Mouse (Mus musculus) layer of hippocampus, adult 11-12 months (tissue): ENCODE measurements around the gene Olfm1.

Source experiments
- DNase-seq: peaks from one replicate; pipeline ENCODE4 v3.0.0; 2022; ENCODE audit warnings: low spot score

Gene Olfm1

DNA sequence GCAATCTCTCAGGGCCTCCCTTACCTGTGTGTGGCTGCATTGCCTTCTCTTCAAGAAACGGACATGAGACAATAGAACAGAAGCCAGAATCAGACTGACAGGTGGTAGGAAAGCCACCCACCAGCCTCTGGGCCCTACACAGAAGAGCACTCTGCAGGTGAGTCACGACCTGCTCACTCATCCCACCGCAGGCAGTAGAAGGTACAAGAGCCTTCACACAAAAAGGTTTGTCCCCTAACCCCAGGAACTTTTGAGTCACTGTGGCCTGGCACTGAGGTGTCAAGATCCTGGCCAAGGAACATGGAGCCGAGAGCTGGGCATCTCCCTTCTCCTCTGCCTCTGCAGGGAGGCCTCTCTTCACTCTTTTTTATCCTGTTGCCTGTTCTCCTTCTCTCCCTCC is 42.3 kb downstream of the Olfm1 start:
- DNase-seq = no peak

GRCm38 (mm10) chr2:28236447-28236846 is 43.7 kb downstream of the Olfm1 start:
- DNase-seq = no peak

DNA sequence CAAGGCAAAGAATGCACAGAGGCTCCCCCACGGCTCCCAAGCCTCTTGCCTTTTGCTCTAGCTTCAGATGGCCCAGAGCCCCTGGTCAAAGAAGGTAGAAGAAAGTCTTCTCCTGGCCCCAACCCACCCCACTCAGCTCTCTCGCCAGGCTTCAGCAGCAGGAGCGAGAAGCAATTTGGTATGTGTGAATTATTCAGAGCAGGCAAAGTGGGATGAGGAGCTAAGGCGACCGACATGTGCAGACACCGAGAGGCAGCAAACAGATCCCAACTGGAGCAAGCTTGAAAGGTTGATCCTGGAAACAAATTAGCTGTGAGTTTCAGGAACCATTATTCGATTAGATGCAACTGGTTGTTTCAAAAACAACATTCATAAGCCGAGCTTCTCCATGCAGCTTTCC is 46.8 kb downstream of the Olfm1 start:
- no peak for DNase-seq

- DNase-seq = no peak
Measured at GRCm38 (mm10) chr2:28240920-28241319, 48.1 kb downstream of the Olfm1 start.

GRCm38 (mm10) chr2:28241520-28242221 is 48.9 kb downstream of the Olfm1 start:
- no peak for DNase-seq

DNA sequence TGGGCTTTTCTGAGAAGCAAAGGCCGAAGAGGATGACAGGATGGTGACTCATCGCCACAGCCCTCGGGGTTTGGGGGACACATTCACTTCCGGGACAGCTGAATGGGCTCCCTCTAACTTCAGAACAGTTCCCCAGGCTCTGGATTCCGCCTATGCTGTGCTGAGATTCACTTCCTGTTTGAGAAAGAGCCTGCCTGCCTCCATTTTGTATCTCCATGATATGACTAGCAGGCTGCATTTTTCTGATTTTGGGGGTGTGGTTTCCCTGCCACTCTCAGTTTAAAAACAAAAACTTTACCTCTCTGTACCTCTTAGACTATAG is 49.4 kb downstream of the Olfm1 start:
- no peak for DNase-seq

GRCm38 (mm10) chr2:28244667-28245395 is 52.0 kb downstream of the Olfm1 start:
- DNase-seq = peak; percentile 46

DNA sequence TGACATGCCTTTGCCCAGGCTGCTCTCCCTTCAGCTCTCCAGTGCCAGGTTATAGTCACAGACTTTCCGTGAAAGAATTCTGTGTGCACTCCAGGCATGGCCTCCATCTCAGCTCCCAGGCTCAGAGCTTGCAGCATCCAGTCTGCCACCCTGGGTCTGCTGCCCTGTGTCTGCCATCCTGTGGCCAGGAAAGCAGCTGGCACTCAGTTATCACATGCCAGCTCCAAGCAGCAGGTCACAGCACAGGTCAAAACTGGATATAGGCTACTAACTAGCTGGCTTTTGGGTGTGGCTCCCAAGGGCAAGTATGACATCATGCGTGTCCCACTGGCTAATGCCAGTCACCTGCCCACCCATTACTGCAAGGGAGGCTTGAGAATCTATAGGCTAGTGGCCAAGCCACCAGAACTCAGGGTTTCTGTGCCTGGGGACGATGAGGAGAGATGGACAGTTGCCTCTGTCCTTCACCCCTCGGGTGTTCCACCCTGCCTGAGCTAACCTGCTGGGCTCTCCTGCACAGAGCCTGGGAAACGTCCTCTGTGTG is 53.4 kb downstream of the Olfm1 start:
- DNase-seq = no peak

GRCm38 (mm10) chr2:28247098-28247497 is 54.3 kb downstream of the Olfm1 start:
- no peak for DNase-seq

GRCm38 (mm10) chr2:28252554-28252953 is 59.8 kb downstream of the Olfm1 start:
- no peak for DNase-seq

DNA sequence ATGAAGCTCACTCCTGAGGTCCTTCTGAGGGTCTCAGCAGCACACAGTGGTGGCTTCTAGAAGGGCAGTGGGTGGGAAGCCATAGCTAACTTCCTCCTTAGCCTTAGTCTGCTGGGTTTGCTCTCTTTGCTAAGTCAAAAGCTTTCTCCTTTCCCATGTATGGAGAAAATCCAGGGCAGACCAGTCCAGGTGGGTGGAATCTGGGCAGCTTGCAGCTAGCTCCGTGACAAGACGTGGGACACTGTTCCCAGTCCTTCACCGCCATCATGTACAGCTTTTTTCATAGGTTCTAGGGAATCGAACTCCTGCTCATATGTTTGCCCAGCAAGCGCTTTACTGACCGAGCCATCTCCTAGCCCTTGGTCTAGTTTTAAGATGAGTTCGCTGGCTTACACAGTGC is 63.2 kb downstream of the Olfm1 start:
- DNase-seq = no peak

- DNase-seq = no peak
Measured at GRCm38 (mm10) chr2:28261438-28261837, 68.6 kb downstream of the Olfm1 start.

GRCm38 (mm10) chr2:28267776-28268275 is 75.0 kb downstream of the Olfm1 start:
- no peak for DNase-seq

DNA sequence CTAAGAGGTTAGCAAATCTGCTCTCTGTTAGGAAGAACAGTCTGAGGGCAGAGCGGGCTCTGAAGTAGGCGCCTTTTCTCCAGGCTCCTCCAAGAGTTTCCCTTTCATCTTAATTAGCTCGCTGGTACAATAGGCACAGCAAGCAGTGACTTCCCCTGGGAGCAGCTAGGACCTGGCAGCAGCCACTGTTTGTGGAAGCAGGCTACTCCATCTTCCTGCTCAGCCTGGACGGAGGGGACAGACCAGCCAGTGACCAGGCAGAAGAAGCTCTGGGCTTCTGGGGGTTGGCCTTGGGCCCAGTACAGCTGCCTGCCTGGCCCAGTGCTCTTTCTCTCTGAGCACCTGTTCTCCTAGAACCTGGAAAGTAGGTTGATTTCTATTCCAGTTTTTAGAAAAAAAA is 77.8 kb downstream of the Olfm1 start:
- no peak for DNase-seq

- DNase-seq = peak; percentile 66
Measured at GRCm38 (mm10) chr2:28272218-28272965, 79.6 kb downstream of the Olfm1 start.

DNA sequence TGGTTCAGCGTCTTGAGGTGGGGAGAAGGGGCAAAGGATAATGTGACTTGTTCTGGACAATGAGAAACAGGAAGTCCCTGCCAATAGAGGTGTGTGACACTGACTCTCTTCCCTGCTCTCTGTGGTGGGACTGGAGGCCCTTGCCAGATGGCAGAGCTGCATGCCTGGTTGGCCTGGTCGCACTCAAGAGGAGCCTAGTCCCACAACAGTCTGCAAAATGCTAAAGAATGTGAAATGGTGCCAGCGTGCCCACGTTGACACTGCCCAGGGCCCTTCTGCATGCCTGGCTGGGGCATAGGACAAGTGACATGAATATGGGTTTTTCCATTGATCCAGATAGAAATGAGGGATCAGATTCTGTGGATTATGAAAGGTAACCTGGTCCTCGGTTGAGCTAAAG is 81.2 kb downstream of the Olfm1 start:
- no peak for DNase-seq

DNA sequence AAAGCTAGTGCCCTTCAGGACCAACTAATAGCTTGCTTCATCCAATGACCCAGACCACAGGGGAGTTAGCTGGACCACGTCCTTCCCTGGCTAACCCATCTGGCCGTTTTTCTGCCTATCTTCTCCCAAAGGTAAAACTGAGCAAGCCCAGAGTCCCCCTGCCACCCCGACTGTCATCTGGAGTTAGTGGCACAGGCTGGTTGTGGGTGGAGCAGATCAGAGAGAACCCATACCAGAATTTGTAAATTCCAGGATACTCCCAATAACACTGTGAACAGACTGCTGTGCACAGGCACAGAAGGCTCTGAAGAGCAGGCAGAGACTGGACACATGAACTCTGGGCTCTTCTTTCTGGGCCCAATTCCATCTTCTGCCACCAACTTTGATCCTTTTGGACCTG is 82.6 kb downstream of the Olfm1 start:
- no peak for DNase-seq

GRCm38 (mm10) chr2:28278150-28278549 is 85.4 kb downstream of the Olfm1 start:
- peak; percentile 84 for DNase-seq

GRCm38 (mm10) chr2:28278853-28279252 is 86.1 kb downstream of the Olfm1 start:
- no peak for DNase-seq
